Mouse (Mus musculus) embryonic facial prominence, embryonic 13.5 days (tissue): Measurements from ENCODE around the gene Spink4. TPM values are rescaled to one million over a fixed set of nuclear protein-coding genes. Genes with fewer than 3 reads are reported as not detected.
"Not testable (repeated sequence)": the region's sequence is repeated elsewhere in the genome, so short reads cannot be mapped to it uniquely, and the experiment has no call there.

ENCODE experiments used
- ATAC-seq: fragments of 200-750 bp; cut with Nextera tagmentation; 2 replicates; pipeline ENCODE4 v1.8.0; 2017; ENCODE audit warnings: low read depth; ENCODE audit not compliant: insufficient number of reproducible peaks, insufficient read depth, low FRiP score, low TSS enrichment
- H3K27ac ChIP-seq: fragments of 300-500 bp; sonication (generic); 2 replicates; pipeline ENCODE4 v1.5.1; 2015; ENCODE audit warnings: moderate library complexity, mild to moderate bottlenecking, inconsistent platforms
- H3K27me3 ChIP-seq: fragments of 300-500 bp; sonication (generic); 2 replicates; pipeline ENCODE4 v1.6.1; 2015; ENCODE audit warnings: mild to moderate bottlenecking, inconsistent platforms
- H3K36me3 ChIP-seq: fragments of 300-500 bp; sonication (generic); 2 replicates; pipeline ENCODE4 v1.6.1; 2015; ENCODE audit warnings: mild to moderate bottlenecking, inconsistent platforms
- H3K4me1 ChIP-seq: fragments of 300-500 bp; sonication (generic); 2 replicates; pipeline ENCODE4 v1.6.1; 2015; ENCODE audit warnings: inconsistent platforms
- H3K4me2 ChIP-seq: fragments of 300-500 bp; sonication (generic); 2 replicates; pipeline ENCODE4 v1.6.1; 2015; ENCODE audit warnings: moderate library complexity, mild to moderate bottlenecking, inconsistent platforms
- H3K4me3 ChIP-seq: fragments of 300-500 bp; sonication (generic); 2 replicates; pipeline ENCODE4 v1.5.1; 2015; ENCODE audit warnings: mild to moderate bottlenecking, inconsistent platforms
- H3K9ac ChIP-seq: fragments of 300-500 bp; sonication (generic); 2 replicates; pipeline ENCODE4 v1.6.1; 2015; ENCODE audit warnings: mild to moderate bottlenecking, inconsistent platforms
- H3K9me3 ChIP-seq: fragments of 300-500 bp; sonication (generic); 2 replicates; pipeline ENCODE4 v1.6.1; 2016; ENCODE audit warnings: inconsistent platforms
- WGBS: fragments of 180-500 bp; shearing (Covaris S2); methylation state at CpG from one replicate; pipeline ENCODE4 v1.1.7; 2015; ENCODE audit warnings: mixed read lengths; 5-methylcytosine and 5-hydroxymethylcytosine counted together
- polyA plus RNA-seq: library from polyadenylated mRNA; unstranded; fragments of >200 nt; fragmentation: Nextera tagmentation; extraction: Ambion mirVana; gene quantifications from 2 replicates; pipeline ENCODE4 v1.2.1, GENCODE M21; 2015

Gene Spink4
- polyA plus RNA-seq, 1 experiment from 2014 or later: not detected

- no peaks in the 10 kb centered on the region for H3K36me3 ChIP-seq
- ATAC-seq: no peak
- H3K27ac ChIP-seq: no peak overlapping the region
- no peak overlapping the region for H3K4me2 ChIP-seq
- no peaks in the 10 kb centered on the region for H3K27me3 ChIP-seq
- WGBS: 41% methylated on average over 1 of the region's 1 CpGs
- no peaks in the 10 kb centered on the region for H3K4me1 ChIP-seq
- no peak overlapping the region for H3K9ac ChIP-seq
- H3K4me3 ChIP-seq: no peak overlapping the region
- no peaks in the 10 kb centered on the region for H3K9me3 ChIP-seq
These were observed 13.6 kb upstream of the Spink4 start for GRCm38 (mm10) chr4:40906298-40906697.

GRCm38 (mm10) chr4:40908261-40908969 is 11.4 kb upstream of the Spink4 start:
- H3K4me3 ChIP-seq: no peak overlapping the region
- 51% methylated on average over 20 of the region's 20 CpGs for WGBS
- no peaks in the 10 kb centered on the region for H3K4me1 ChIP-seq
- no peak overlapping the region for H3K9ac ChIP-seq
- H3K36me3 ChIP-seq: no peaks in the 10 kb centered on the region
- no peak overlapping the region for H3K4me2 ChIP-seq
- no peaks in the 10 kb centered on the region for H3K9me3 ChIP-seq
- no peak for ATAC-seq
- H3K27ac ChIP-seq: no peak overlapping the region
- no peaks in the 10 kb centered on the region for H3K27me3 ChIP-seq

GRCm38 (mm10) chr4:40914287-40914867 is 5.5 kb upstream of the Spink4 start:
- Histone ChIP-seq H3K27ac (no peak overlapping the region), H3K27me3 (no peaks in the 10 kb centered on the region), H3K9me3 (no peaks in the 10 kb centered on the region), H3K9ac (no peak overlapping the region), H3K4me3 (no peak overlapping the region), H3K4me2 (no peak overlapping the region), H3K4me1 (no peaks in the 10 kb centered on the region), H3K36me3 (no peaks in the 10 kb centered on the region)
- no peak for ATAC-seq

GRCm38 (mm10) chr4:40915947-40916346 is 3.9 kb upstream of the Spink4 start:
- H3K9ac ChIP-seq: no peak overlapping the region
- no peak overlapping the region for H3K27ac ChIP-seq
- H3K4me3 ChIP-seq: no peak overlapping the region
- WGBS: 74% methylated on average over 5 of the region's 5 CpGs
- H3K4me1 ChIP-seq: no peaks in the 10 kb centered on the region
- ATAC-seq: no peak
- H3K9me3 ChIP-seq: no peaks in the 10 kb centered on the region
- no peak overlapping the region for H3K4me2 ChIP-seq
- H3K36me3 ChIP-seq: no peaks in the 10 kb centered on the region
- H3K27me3 ChIP-seq: no peaks in the 10 kb centered on the region

- Histone ChIP-seq H3K4me3 (no peak overlapping the region), H3K4me1 (no peaks in the 10 kb centered on the region), H3K9ac (no peak overlapping the region), H3K4me2 (no peak overlapping the region), H3K36me3 (no peaks in the 10 kb centered on the region), H3K9me3 (no peaks in the 10 kb centered on the region), H3K27ac (no peak overlapping the region), H3K27me3 (no peaks in the 10 kb centered on the region)
- ATAC-seq: no peak
- WGBS: 91% methylated on average over 7 of the region's 7 CpGs
These were observed 3.2 kb upstream of the Spink4 start for GRCm38 (mm10) chr4:40916592-40917155.

GRCm38 (mm10) chr4:40920576-40920975 is 724 bp downstream of the Spink4 start:
- 79% methylated on average over 2 of the region's 2 CpGs for WGBS
- H3K9ac ChIP-seq: no peak overlapping the region
- H3K4me3 ChIP-seq: no peak overlapping the region
- H3K36me3 ChIP-seq: no peaks in the 10 kb centered on the region
- ATAC-seq: no peak
- H3K27me3 ChIP-seq: no peaks in the 10 kb centered on the region
- no peaks in the 10 kb centered on the region for H3K9me3 ChIP-seq
- H3K27ac ChIP-seq: no peak overlapping the region
- no peaks in the 10 kb centered on the region for H3K4me1 ChIP-seq
- no peak overlapping the region for H3K4me2 ChIP-seq

- Histone ChIP-seq H3K36me3 (no peaks in the 10 kb centered on the region), H3K27ac (no peak overlapping the region), H3K9ac (no peak overlapping the region), H3K4me1 (no peaks in the 10 kb centered on the region), H3K4me3 (no peak overlapping the region), H3K9me3 (no peaks in the 10 kb centered on the region), H3K4me2 (no peak overlapping the region), H3K27me3 (no peaks in the 10 kb centered on the region)
- WGBS: 56% methylated on average over 3 of the region's 3 CpGs
- ATAC-seq: no peak
These were observed 1.4 kb downstream of the Spink4 start for GRCm38 (mm10) chr4:40921288-40921687.

GRCm38 (mm10) chr4:40923087-40923651 is 3.3 kb downstream of the Spink4 start:
- WGBS: 74% methylated on average over 6 of the region's 6 CpGs
- Histone ChIP-seq H3K27me3 (no peaks in the 10 kb centered on the region), H3K4me3 (no peak overlapping the region), H3K4me1 (no peaks in the 10 kb centered on the region), H3K4me2 (no peak overlapping the region), H3K9me3 (no peaks in the 10 kb centered on the region), H3K36me3 (no peaks in the 10 kb centered on the region), H3K9ac (no peak overlapping the region), H3K27ac (no peak overlapping the region)
- ATAC-seq: no peak

GRCm38 (mm10) chr4:40925568-40925967 is 5.7 kb downstream of the Spink4 start:
- no peak overlapping the region for H3K27ac ChIP-seq
- no peak for ATAC-seq
- H3K36me3 ChIP-seq: no peaks in the 10 kb centered on the region
- no peaks in the 10 kb centered on the region for H3K27me3 ChIP-seq
- no peak overlapping the region for H3K4me2 ChIP-seq
- WGBS: 45% methylated on average over 3 of the region's 3 CpGs
- no peak overlapping the region for H3K9ac ChIP-seq
- H3K4me1 ChIP-seq: no peaks in the 10 kb centered on the region
- H3K4me3 ChIP-seq: no peak overlapping the region
- H3K9me3 ChIP-seq: no peaks in the 10 kb centered on the region

GRCm38 (mm10) chr4:40929046-40929445 is 9.2 kb downstream of the Spink4 start:
- Histone ChIP-seq H3K9me3 (no peaks in the 10 kb centered on the region), H3K27me3 (no peaks in the 10 kb centered on the region), H3K9ac (no peak overlapping the region), H3K4me2 (no peak overlapping the region), H3K4me1 (no peaks in the 10 kb centered on the region), H3K36me3 (peaks cover 20% of the 10 kb centered on the region), H3K4me3 (no peak overlapping the region), H3K27ac (no peak overlapping the region)
- no peak for ATAC-seq
- WGBS: 86% methylated on average over 7 of the region's 7 CpGs

GRCm38 (mm10) chr4:40933694-40934093 is 13.8 kb downstream of the Spink4 start:
- Histone ChIP-seq H3K9me3 (no peaks in the 10 kb centered on the region), H3K9ac (no peak overlapping the region), H3K36me3 (peaks cover 63% of the 10 kb centered on the region), H3K27ac (no peak overlapping the region), H3K4me3 (no peak overlapping the region), H3K27me3 (no peaks in the 10 kb centered on the region), H3K4me1 (no peaks in the 10 kb centered on the region), H3K4me2 (no peak overlapping the region)
- 92% methylated on average over 5 of the region's 5 CpGs for WGBS
- no peak for ATAC-seq

GRCm38 (mm10) chr4:40934369-40934768 is 14.5 kb downstream of the Spink4 start:
- not testable (repeated sequence) for H3K9me3 ChIP-seq, H3K27me3 ChIP-seq, H3K4me1 ChIP-seq, H3K4me3 ChIP-seq, ATAC-seq, H3K9ac ChIP-seq, H3K27ac ChIP-seq, H3K4me2 ChIP-seq
- peaks cover 70% of the 10 kb centered on the region for H3K36me3 ChIP-seq
- WGBS: 94% methylated on average over 3 of the region's 3 CpGs
